24 mouse cellular contexts compared by ENCODE assay signal in genomic region chr14:33807196-33807595, GRCm38 (mm10).
DNase-seq lines count a peak whose midpoint lies in the region; ATAC-seq and TF ChIP-seq lines count a peak whose summit lies in the region.
"Had no signal": no experiment of that assay in that cellular context is flagged by ENCODE, and none has a peak within 500 bp of the region (broad histone marks: within the 10 kb centered on the region; RNA-seq: fewer than 3 reads in every experiment).

No protein-coding gene starts in this region.

- H3K4me2 ChIP-seq in heart, embryonic 13.5 days: no peak overlapping the region
- no peak overlapping the region for H3K4me2 ChIP-seq in lung, embryonic 14.5 days
- no peak overlapping the region for H3K4me2 ChIP-seq in midbrain, embryonic 11.5 days
- no peak overlapping the region for H3K4me2 ChIP-seq in midbrain, embryonic 16.5 days (ENCODE audit: low read length)
- H3K4me2 ChIP-seq in intestine, embryonic 16.5 days (ENCODE audit: low read depth, low read length): no peak overlapping the region
- H3K4me2 ChIP-seq: embryonic facial prominence, embryonic 13.5 days; embryonic facial prominence, embryonic 15.5 days; forebrain, embryonic 12.5 days had no signal

- H3K27ac ChIP-seq in heart, embryonic 13.5 days (replicated peaks): 0 out of 2 replicates have a peak overlapping the region, but pooled peaks have one; percentile 12
- peak overlapping the region; percentile 50; the same call in 1 of the 2 replicates for H3K27ac ChIP-seq in lung, embryonic 14.5 days (ENCODE audit: low read depth)
- H3K27ac ChIP-seq in midbrain, embryonic 11.5 days (ENCODE audit: low read depth, low read length): no peak overlapping the region
- no peak overlapping the region for H3K27ac ChIP-seq in midbrain, embryonic 16.5 days (ENCODE audit: low read length)
- 0 out of 2 replicates have a peak overlapping the region, but pooled peaks have one; percentile 25 for H3K27ac ChIP-seq in intestine, embryonic 16.5 days (ENCODE audit: low read length)
- H3K27ac ChIP-seq: embryonic facial prominence, embryonic 13.5 days; embryonic facial prominence, embryonic 15.5 days; forebrain, embryonic 10.5 days; forebrain, embryonic 12.5 days had no signal

- no peak for ATAC-seq in heart, embryonic 13.5 days (ENCODE audit: extremely low read depth, insufficient number of reproducible peaks, low FRiP score, low TSS enrichment)
- no peak for ATAC-seq in lung, embryonic 14.5 days (ENCODE audit: insufficient read depth)
- ATAC-seq in midbrain, embryonic 11.5 days (ENCODE audit: low FRiP score): no peak
- ATAC-seq in midbrain, embryonic 16.5 days: no peak
- ATAC-seq in intestine, embryonic 16.5 days: no peak
- ATAC-seq: forebrain, embryonic 14.5 days had no signal

- no peak for TF ChIP-seq CTCF in lung, embryonic 14.5 days (IDR thresholded peaks at IDR 0.05; ENCODE audit: low read depth)

- no peak for DNase-seq in heart, adult 18-20 months
- DNase-seq in lung, embryonic 14.5 days: no peak
- DNase-seq in lung, postnatal 10 days: no peak
- peak; percentile 51 for DNase-seq in midbrain, embryonic 11.5 days (ENCODE audit: low spot score, missing footprints)
- DNase-seq in testis, postnatal 10 days (ENCODE audit: low spot score): no peak
- DNase-seq: adrenal gland, adult 2 months; adrenal gland, postnatal 10 days; adrenal gland, postnatal 25 days; cerebellum, adult 11 months; cerebellum, adult 18-20 months; cerebellum, adult 8-10 months; cerebellum, adult 9-11 months; cerebellum, postnatal 14 days; cerebellum, postnatal 36 days; embryo, embryonic 11 days had no signal

- H3K27me3 ChIP-seq in heart, embryonic 13.5 days (replicated peaks): no peaks in the 10 kb centered on the region
- H3K27me3 ChIP-seq in lung, embryonic 14.5 days (ENCODE audit: insufficient read depth, low read length): no peaks in the 10 kb centered on the region
- no peaks in the 10 kb centered on the region for H3K27me3 ChIP-seq in midbrain, embryonic 11.5 days (ENCODE audit: control insufficient read depth, insufficient read depth, low read length)
- H3K27me3 ChIP-seq in midbrain, embryonic 16.5 days (ENCODE audit: control insufficient read depth, insufficient read depth, low read depth, low read length): no peaks in the 10 kb centered on the region
- no peaks in the 10 kb centered on the region for H3K27me3 ChIP-seq in intestine, embryonic 16.5 days (replicated peaks; ENCODE audit: control insufficient read depth, insufficient read depth, low read length)
- H3K27me3 ChIP-seq: embryonic facial prominence, embryonic 13.5 days; forebrain, embryonic 12.5 days had no signal

- no peak overlapping the region for H3K4me3 ChIP-seq in heart, embryonic 13.5 days
- H3K4me3 ChIP-seq in lung, embryonic 14.5 days (ENCODE audit: low read depth, low read length): no peak overlapping the region
- H3K4me3 ChIP-seq in midbrain, embryonic 11.5 days (ENCODE audit: low read depth, low read length): no peak overlapping the region
- H3K4me3 ChIP-seq in midbrain, embryonic 16.5 days (ENCODE audit: low read depth, low read length): no peak overlapping the region
- no peak overlapping the region for H3K4me3 ChIP-seq in intestine, embryonic 16.5 days (ENCODE audit: low read length)
- H3K4me3 ChIP-seq: embryonic facial prominence, embryonic 13.5 days; embryonic facial prominence, embryonic 15.5 days; erythroblast, embryonic 14.5 days; forebrain, embryonic 10.5 days; forebrain, embryonic 12.5 days had no signal

- 63% methylated on average over 7 of the region's 7 CpGs for WGBS in heart, embryonic 13.5 days
- WGBS in lung, embryonic 14.5 days: 44% methylated on average over 7 of the region's 7 CpGs
- WGBS in midbrain, embryonic 11.5 days: 75% methylated on average over 7 of the region's 7 CpGs
- WGBS in midbrain, embryonic 16.5 days: 74% methylated on average over 7 of the region's 7 CpGs
- 65% methylated on average over 7 of the region's 7 CpGs for WGBS in intestine, embryonic 16.5 days

- no peaks in the 10 kb centered on the region for H3K9me3 ChIP-seq in heart, embryonic 13.5 days
- H3K9me3 ChIP-seq in lung, embryonic 14.5 days (ENCODE audit: low read depth, low read length): no peaks in the 10 kb centered on the region
- H3K9me3 ChIP-seq in midbrain, embryonic 11.5 days (ENCODE audit: control insufficient read depth, low read length): no peaks in the 10 kb centered on the region
- no peaks in the 10 kb centered on the region for H3K9me3 ChIP-seq in midbrain, embryonic 16.5 days (replicated peaks; ENCODE audit: control insufficient read depth, low read length, poor library complexity, severe bottlenecking)
- no peaks in the 10 kb centered on the region for H3K9me3 ChIP-seq in intestine, embryonic 16.5 days (ENCODE audit: control insufficient read depth, low read length)
- H3K9me3 ChIP-seq: embryonic facial prominence, embryonic 13.5 days; embryonic facial prominence, embryonic 15.5 days; forebrain, embryonic 10.5 days; forebrain, embryonic 12.5 days had no signal

- H3K9ac ChIP-seq in heart, embryonic 13.5 days: no peak overlapping the region
- no peak overlapping the region for H3K9ac ChIP-seq in lung, embryonic 14.5 days
- H3K9ac ChIP-seq in midbrain, embryonic 11.5 days (ENCODE audit: low read length): no peak overlapping the region
- H3K9ac ChIP-seq in midbrain, embryonic 16.5 days (ENCODE audit: low read depth, low read length): no peak overlapping the region
- H3K9ac ChIP-seq in intestine, embryonic 16.5 days (ENCODE audit: low read depth, low read length): no peak overlapping the region
- H3K9ac ChIP-seq: embryonic facial prominence, embryonic 13.5 days; embryonic facial prominence, embryonic 15.5 days; forebrain, embryonic 12.5 days had no signal

- H3K36me3 ChIP-seq in heart, embryonic 13.5 days: no peaks in the 10 kb centered on the region
- no peaks in the 10 kb centered on the region for H3K36me3 ChIP-seq in lung, embryonic 14.5 days (ENCODE audit: insufficient read depth)
- H3K36me3 ChIP-seq in midbrain, embryonic 11.5 days (ENCODE audit: control insufficient read depth, insufficient read depth, low read length): no peaks in the 10 kb centered on the region
- no peaks in the 10 kb centered on the region for H3K36me3 ChIP-seq in midbrain, embryonic 16.5 days (ENCODE audit: control insufficient read depth, insufficient read depth, low read length)
- no peaks in the 10 kb centered on the region for H3K36me3 ChIP-seq in intestine, embryonic 16.5 days (ENCODE audit: control insufficient read depth, insufficient read depth, low read length)
- H3K36me3 ChIP-seq: embryonic facial prominence, embryonic 13.5 days; embryonic facial prominence, embryonic 15.5 days; forebrain, embryonic 10.5 days; forebrain, embryonic 12.5 days had no signal

- peaks cover 28% of the 10 kb centered on the region for H3K4me1 ChIP-seq in heart, embryonic 13.5 days
- peaks cover 32% of the 10 kb centered on the region for H3K4me1 ChIP-seq in lung, embryonic 14.5 days (ENCODE audit: insufficient read depth)
- no peaks in the 10 kb centered on the region; the same call in 1 of the 2 replicates for H3K4me1 ChIP-seq in midbrain, embryonic 11.5 days (ENCODE audit: control insufficient read depth, insufficient read depth, low read length)
- no peaks in the 10 kb centered on the region for H3K4me1 ChIP-seq in midbrain, embryonic 16.5 days (ENCODE audit: control insufficient read depth, insufficient read depth, low read length)
- peaks cover 30% of the 10 kb centered on the region for H3K4me1 ChIP-seq in intestine, embryonic 16.5 days (ENCODE audit: control insufficient read depth, insufficient read depth, low read length)
- H3K4me1 ChIP-seq: forebrain, embryonic 12.5 days had no signal

Comparison
In these comparisons a context has a peak if more than half of its experiments do, and no peak if none do; other contexts are left out.
1. H3K27ac ChIP-seq: peak in heart, embryonic 13.5 days (single experiment), lung, embryonic 14.5 days (single experiment) and intestine, embryonic 16.5 days (single experiment); none in midbrain, embryonic 11.5 days (single experiment) and midbrain, embryonic 16.5 days (single experiment).